Mouse (Mus musculus) kidney, postnatal 14 days (tissue): ENCODE data around the gene Gsta2.
"Not testable (repeated sequence)": the region's sequence is repeated elsewhere in the genome, so short reads cannot be mapped to it uniquely, and the experiment has no call there.

ENCODE experiments used
- DNase-seq: peaks from one replicate; pipeline ENCODE4 v3.0.0; 2022; ENCODE audit warnings: mixed read lengths

Gene Gsta2

DNA sequence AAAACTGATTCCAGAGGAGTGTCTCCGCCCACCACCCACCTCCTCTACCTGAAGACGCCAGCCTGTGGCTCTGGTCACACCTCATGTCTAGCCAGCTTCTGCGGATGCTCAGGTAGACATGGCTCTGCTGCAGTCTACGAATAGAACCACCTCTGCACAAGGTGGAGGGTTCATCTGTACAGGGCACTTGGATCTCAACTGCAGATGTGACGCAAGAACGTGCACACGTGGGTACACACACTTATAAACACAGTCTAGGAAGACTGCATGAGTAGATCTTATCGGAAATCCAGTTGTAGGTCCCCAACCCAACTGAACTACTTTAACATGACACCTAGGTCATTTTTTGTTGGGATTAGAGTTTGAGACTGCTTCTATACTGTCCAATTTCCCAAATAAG lies at the start of gene Gsta2:
Gsta2 (minus strand) TSS at position 178 of the 400 bp plus-strand sequence.
- DNase-seq, result no peak

DNA sequence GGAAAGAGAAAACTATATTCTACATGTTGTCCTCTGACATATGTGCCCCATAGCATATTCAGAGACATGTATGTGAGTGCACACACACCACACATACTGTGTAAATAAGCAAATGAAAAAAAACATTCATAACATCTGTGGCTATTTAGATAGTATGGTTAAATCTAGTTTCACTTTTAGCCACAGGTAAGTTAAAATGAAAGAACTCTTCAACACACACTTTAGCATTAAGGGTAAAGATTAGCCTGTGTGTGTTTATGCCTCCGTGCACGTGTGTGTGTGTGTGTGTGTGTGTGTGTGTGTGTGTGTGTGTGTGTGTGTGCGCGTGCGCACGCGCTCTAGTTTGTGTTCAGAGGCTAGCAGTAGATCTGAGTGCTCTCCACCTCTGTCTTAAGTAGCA lies 46.0 kb upstream of the Gsta2 start:
- no peak for DNase-seq

DNA sequence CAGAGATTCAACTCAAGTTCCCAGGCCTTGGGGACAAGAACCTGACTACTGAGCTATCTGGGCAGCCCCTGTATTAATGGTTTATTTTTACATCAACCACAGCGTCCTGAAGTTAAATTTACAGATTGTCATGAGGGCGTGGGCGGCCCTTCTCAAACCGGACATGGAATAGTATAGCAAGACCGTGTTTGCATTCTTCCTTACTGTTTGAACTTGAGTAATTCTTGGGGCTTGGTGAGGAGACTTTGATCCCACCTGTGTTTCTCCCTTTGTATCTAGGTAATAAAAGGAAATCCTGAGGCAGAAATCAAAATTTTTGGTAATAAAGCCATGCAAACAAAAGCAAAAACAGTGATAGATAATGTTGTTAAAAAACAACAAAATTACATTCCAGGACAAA lies 45.0 kb upstream of the Gsta2 start:
- no peak for DNase-seq

DNA sequence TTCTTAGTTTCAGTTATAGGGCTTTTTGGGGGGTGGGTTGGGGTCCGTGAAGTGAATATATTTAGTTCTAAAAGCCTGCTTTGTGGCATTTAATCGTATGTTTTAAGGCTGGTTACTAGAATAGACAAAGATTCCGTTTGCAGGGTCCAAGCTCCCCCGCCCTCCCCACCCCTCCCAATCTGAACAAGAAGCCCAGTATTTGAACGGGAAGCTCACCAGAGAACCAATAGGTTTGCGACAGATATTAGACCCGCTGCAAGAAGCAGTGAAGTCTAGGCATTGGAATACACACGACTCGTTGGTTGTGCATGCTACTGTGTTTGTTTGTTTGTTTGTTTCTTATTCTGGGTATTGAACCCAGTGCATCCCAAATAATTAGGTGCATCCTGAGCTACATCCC lies 40.9 kb upstream of the Gsta2 start:
- no peak for DNase-seq

DNA sequence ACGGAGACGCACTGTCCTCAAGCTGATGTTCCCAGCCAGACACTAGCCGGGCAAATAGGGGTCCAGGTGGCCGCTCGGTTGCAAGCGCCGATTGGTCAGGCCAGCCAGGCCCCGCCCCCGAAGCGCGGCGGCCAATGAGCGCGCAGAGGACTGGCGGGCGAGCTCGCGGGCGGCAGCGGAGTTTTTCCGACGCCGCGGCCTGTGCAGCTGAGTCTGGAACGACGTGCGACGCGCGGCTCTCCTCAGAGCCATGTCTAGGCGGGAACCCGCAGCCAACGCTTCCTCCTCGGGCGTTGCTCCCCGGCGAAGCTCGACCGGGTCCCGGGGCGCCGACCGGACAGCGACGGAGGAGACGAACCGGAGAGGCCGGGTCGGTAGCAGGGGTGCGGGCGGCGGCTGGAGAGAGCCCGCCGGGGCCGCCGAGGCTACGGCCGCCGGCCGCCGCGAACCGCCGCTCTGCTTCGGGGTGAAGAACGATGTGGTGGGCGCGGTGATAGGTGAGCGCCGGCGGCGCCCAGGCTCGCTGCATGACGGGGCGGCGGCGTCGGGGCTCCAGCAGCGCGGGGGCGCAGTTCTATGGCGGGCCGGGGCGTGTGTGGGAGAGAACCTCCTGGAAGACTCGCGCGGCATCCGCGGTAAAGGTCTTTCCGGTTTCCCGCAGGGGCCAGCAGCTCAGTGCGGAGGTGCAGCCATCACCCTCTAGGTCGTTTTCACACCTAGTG lies 40.2 kb upstream of the Gsta2 start, which contains the start of gene Ddx43:
Ddx43 (plus strand) TSS at position 148 of the 722 bp plus-strand sequence.
- peak; percentile 49 for DNase-seq

DNA sequence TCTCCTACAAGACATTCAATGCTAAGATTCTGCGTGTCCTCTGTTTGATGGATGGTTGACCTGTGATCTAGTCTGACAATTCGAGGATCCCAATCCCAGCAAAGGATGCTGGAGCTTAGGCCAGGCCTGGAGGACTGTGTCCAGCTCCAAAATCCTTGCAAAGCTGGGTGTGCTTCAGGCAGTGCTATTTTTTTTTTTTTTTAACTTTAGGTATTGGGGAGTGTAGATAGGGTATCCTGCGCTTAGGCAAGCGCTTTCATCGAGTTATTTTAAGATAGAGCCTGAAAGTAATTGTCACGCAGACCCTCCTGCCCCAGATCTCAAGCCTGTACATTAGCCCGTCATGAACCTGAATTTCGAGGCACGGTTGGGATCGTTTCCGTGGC lies 39.6 kb upstream of the Gsta2 start:
- DNase-seq, result no peak

DNA sequence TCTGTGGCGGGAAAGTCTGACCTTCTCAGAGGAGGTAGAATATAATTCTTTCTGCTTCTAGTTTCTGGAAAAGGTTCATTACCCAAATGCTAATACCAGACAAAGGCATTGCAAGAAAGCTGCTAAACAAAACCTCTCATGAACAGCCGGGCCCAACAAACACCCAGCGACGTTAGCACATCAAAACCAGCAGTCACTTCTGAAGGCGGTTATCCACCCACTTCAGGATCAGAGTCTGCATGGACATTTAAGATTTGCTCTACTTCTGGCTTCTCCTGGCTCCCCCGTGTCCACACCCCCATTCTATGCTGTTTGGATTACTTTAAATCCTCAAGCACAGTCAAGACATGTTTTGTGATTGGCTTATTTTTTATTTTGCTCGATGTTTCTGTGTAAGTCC lies 39.0 kb upstream of the Gsta2 start:
- DNase-seq, result no peak

DNA sequence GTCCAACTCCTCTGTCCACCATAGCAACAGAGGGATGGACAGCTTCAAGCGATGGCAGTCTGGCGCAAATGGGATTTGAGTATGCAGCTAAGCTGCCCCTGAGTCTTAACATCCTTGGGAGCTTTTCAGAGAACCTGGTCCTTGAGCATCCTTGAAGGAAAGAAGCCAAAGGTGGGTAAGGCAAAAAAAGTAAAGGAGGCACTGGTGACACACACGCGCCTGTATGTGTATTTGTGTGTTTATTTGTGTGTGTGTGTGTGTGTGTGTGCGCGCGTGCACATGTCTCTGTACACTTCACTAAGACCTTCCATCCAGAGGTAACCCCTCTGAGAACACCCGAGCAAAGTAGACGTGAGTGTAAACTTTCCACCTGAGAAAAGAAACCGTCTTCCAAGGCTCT lies 38.2 kb upstream of the Gsta2 start:
- DNase-seq, result no peak

DNA sequence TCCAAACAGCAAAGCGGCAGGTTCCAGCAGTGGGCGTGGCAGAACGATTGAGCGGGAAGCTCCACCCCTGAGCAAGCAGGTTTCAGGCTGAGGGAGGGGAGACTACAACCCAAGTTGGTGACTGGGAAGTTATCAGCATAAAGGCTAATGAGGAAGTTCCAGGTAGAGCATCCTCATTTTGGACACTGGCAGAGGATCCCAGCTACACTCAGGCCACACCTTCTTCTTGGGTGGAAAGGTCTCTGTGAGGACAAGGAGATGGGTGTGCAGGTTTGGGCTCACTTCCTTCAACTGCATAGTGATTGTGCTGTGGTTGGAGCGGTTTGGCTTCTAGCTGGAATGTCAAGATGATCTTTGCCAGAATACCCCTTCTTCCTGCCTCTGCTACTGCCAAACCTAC lies 34.4 kb upstream of the Gsta2 start:
- no peak for DNase-seq

DNA sequence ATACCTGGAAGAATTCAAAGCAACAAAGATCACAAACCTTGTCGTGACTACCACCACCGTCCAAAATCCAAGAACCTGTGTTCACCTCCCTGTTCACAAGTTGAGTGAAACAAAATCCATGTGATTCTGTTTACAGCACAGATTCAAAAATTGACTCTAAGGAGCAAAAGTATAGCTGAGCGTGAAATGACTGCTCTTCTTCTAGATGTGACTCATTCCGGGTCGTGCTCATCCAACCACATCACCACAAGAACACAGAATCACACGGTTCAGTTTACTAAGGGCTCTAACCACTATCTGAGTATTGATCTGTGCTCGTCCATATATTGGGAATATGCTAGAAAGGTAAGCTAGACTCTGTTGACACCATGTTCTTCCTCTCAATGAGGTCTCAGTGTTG lies 31.4 kb upstream of the Gsta2 start:
- no peak for DNase-seq

DNA sequence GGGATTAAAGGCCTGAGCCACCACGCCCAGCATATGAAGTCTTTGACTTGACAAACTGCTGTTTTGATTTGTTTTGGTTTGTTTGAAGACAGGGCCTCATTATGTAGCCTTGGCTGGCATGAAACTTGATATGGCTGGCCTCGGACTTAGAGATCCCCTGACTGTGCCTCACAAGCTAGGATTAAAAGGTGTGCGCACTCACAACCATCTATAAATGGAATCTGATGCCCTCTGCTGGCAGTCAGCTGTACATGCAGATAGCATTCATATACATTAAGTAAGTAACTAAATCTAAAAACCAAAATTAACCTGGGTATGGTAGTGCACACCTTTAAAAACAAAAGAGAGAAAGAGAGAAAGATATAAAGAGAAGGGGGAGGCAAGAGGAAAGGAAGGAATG lies 30.3 kb upstream of the Gsta2 start:
- DNase-seq, result peak; percentile 7

DNA sequence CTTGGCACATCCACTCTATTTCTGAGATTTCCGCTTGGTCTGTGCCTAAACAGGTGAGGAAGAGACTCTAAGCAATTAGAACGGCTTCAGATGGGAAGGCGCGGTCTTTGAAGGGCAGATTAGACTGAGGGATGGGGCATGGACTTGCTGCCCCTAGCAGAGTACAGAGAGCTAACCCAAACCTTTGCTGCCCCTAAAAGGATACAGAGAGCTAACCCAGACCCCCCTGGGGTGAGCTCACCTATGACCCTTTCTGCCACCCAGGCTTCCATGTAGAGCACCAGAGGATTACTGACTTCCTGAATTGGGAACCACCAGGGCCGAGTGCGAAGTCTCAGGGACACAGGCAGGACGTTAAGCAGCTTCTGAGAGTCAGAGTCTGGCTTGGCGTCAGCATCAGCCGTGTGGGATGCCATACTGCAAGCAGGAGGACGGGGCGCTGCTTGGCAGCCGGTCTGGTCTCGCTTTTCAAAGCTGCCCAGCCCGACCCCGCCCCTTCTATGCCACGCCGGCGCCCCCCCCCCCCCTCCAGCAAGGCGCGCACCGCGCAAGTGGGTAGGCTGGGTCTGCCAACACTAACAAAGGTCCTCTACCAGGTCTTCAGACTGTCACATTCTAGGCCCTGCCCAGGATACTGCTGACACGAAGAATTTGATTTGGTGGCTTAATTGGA lies 22.7 kb upstream of the Gsta2 start, which contains the start of gene Ooep:
Ooep (minus strand) TSS at position 613 of the 673 bp plus-strand sequence.
- peak; percentile 15 for DNase-seq

DNA sequence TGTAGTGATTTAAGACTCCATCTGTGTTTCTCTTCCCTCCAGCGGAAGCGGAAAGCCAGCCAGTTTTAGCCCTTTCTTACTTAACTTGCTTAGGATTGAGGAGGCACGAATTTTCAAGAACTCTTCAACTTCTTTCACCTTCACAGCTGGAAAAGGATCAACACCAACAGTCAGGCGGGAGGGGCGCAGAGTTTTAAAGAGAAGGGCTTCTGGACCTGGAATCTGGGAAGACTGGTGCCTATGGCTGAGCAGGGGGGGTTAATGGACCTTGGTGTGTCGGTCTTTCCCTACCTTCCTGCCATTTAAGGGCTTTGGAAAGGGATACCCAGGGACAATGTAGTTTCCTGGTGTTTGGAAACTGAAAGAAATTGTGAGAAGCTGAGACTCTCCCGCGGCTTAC lies 22.0 kb upstream of the Gsta2 start:
- DNase-seq, result no peak

DNA sequence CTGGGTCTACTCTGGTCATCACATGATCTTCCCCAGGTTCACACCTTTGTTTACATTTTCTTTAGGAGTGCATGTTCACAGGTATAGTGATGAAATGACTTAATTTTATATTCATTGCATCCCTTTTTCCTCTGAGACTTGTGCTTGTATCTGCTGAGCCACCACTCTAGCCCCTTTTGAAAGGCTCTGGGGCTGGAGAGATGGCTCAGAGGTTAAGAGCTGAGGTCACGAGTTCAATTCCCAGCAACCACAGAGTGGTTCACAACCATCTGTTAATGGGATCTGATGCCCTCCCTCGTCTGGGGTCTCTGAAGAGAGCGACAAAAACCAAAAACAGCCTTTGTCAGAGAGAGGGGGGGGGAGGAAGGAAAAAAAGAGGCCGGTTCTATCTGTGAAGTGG lies 19.9 kb upstream of the Gsta2 start:
- no peak for DNase-seq

DNA sequence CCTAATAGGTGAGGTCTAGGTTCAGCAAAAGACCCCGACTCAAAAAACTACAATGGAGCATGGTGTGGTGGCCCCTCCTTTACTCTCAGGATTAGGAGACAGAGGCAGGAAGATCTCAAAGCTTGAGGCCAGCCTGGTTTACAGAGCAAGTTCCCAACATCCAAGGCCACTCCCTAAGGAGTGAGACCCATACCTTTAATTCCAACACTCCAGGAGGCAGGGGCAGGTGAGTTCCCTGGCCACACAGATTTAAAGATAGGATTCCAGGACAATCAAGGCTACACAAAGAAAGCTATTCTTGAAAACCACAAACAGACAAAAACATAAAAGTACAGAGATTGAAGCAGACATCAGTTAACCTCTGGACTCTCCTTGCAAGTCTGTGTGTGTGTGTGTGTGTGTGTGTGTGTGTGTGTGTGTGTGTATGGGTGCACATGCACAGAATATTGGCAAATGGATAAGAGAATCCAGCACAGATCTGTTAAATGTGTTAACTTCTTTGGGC lies 19.3 kb upstream of the Gsta2 start:
- DNase-seq, result no peak

DNA sequence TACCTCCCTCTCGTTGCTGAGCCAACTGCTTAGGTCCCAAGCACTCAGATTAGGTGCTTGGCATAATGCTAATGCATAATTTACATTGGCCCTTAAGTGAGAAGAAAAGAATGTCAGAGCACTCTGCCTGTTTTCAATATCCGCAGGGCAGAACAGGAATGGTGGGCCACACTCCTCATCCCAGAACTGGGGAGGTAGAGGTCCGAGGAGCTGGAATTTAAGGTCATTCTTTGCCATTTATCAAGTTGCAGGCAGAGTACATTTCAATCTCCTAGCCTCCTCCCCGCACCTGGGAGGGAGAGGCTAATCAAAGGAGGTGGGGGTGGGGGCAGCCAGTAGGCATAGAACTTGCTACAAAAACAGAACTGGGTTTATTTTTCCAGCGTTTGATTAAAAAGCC lies 18.8 kb upstream of the Gsta2 start:
- no peak for DNase-seq

DNA sequence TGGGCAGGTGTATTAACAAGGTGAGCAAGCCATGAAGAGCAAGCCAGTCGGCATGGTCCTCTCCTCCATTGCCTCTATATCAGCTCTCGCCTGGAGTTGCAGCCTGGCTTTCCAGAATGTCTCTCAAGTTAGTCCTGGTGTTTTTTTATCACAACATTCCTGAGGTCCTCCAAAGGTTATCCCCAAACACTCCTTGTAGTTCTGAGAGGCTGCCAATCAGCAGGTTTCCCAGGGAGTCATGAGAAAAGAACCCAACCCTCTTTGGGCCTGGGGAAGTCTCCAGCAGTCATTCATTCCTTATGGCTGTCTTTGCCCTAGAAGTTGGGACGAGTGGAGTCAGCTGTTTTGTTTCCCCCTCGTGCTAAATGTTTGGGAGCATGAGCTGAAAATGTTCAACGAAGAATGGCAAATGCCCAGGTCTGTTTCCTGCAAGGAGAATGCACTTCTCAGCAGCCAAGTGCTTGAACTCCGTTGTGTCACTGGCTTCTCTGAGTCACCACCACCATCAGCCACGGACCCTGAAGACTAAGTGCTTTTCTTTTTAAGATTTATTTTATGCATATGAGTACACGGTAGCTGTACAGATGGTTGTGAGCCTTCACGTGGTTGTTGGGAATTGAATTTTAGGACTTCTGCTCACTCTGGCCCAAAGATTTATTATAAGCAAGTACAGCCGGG lies 17.4 kb upstream of the Gsta2 start:
- no peak for DNase-seq

DNA sequence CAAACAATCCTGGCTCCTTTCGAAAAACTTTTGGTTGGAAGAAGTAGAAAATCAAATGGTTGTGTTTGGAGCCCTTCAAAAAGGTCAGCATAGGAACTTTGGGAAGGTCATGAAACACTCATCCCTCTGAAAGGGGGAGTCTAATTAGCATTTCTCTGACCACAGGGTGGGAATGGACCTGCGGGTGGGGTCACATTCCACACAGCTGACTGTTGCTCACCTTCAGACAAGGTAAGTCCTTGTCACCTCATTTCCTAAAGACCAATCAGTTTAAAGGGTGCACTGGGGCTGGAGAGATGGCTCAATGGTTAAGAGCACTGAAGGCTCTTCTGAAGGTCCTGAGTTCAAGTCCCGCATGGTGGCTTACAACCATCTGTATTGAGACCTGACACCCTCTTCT lies 15.9 kb upstream of the Gsta2 start:
- DNase-seq, result no peak

DNA sequence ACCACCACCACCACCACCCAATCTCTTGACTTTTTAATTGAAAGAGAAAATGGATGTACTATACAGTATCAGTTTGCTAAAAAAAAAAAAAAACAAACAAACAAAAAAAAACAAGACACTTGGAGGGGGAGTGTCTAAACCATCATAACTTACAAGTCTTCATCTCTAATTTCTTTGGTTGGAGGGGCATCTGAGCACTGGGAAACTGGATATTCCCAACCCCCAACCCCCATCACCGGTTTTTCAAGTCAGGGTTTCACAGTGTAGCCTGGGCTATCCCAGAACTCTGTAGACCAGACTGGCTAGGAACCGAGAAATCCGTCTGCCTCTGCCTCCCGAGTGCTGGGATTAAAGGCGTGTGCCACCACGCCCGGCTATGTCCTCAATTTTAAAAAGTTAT lies 14.2 kb upstream of the Gsta2 start:
- DNase-seq, result no peak

DNA sequence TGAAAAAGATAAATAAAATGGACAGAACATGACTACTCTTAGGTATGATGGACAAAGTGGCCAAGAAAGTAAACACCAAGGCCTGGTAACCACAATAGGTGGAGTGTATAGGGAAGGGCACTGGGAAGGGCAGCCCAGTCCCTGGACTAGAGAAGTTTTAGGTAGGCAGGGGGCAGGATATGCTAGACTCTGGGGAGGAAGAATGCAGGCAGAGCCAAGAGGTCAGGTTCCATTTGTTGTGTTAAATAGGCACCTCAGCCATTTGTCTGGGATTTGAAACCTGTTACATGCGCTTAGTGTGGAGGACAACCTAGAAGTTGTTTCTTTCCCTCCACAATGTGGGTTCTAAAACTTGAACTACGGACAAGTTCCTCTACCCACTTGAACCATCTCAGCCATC lies 13.8 kb upstream of the Gsta2 start:
- no peak for DNase-seq

DNA sequence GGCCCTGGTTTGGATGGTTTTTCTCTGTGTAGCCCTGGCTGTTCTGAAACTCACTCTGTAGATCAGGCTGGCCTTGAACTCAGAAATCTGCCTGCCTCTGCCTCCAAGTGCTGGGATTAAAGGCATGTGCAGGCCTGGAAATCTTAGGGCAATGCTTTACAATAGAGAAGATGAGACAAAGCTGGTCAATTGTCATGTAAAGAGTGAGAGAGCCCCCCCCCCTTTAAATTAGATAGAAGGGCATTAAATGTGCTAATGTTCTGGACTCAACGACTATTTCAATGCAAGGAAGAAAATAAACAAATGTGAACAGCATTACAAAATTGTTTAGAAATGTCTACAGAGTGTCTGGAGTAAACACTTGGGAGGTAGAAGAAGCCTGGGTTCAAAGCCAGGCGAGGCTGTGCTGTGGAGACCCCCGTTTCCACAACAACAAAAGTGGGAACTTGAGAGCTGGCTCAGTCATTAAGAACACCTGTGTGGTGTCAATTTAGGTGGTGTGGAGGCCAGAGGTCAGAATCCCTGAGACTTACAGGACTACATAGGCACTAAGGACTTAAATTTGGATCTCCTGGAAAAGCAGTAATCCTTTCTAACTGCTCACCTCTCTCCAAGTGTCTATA lies 13.2 kb upstream of the Gsta2 start:
- no peak for DNase-seq

DNA sequence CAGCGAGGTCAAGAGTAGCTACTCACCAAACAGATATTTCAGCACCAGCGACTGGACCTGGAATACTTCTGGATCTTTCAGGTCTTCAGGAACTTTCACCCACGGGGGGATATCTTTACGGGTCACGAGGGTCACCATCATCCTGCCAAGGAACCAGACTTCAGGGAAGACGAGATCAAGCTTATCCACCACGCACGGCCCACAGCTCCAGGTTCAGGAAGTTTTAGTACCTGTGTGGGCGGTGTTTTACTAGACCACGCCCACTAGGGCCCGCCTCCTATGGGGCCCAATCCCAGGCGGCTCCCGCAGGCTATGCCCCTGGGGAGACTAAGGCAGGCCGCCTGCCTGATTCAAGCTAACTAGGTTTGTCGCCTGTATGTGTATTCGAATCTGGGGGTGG lies 12.4 kb upstream of the Gsta2 start, which contains the start of gene Dppa5a:
Dppa5a (minus strand) TSS at position 219 of the 400 bp plus-strand sequence.
- DNase-seq, result not testable (repeated sequence)

DNA sequence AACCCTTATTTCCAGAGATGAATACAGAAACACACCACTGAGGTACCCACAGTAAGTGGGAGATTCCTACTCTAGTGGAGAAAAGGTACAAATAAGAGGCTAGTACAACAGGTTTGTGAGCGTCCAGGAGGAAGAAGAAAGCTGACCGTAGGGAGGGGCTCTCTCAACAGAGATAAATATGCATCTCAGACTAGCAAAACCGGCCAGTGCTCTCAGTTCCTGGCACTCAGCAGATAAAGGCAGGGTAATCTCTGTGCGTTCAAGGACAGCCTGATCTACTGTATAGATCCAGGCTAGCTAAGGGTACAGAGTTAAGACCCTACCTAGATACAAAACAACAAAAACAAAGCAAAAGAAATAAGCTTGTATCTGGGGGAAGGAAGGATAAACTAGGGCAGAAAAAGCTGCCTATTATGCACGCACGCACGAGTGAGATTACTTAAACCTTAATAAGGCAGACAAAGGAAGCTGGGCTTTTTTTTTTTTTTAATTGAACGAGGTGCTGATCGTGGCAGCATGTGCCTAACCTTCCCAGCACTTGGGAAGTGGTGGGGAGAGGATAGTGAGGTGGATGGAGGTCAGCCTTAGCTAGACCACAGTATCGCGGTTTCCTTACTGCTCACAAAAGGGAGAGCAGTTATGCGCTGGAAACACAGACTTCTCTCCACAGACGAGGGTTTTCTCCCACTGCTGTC lies 10.4 kb upstream of the Gsta2 start:
- no peak for DNase-seq
